Mouse (Mus musculus): ENCODE results near the gene Rrp9. TPM values are rescaled to one million over a fixed set of nuclear protein-coding genes. Genes with fewer than 3 reads are reported as not detected.

The Rrp9 gene
- total and polyA plus RNA-seq, 2 experiments from 2014 or later = 45.6 to 46.5 TPM

DNA sequence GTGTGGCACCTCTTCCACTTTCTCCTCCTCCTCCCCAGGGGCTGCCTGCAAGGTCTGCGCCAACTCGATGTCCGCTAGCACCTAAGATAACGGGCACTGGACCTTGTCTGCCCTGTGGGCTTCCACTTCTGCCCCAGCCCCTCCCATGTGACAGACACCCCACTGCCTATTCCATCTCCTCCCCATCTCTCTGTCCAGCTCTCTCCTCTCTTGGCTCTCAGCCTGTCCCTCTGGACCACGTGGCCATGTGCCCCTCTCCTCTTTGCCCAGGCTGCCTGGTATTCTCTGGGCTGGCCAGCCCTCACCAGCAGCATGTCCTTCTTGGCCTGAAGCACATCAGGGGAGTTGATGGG lies 2.0 kb upstream of the Rrp9 start:
- Histone ChIP-seq H3K27me3 (ENCODE audit: insufficient read depth, low read length) (no peaks in the 10 kb centered on the region), H3K36me3 (ENCODE audit: insufficient read depth) (no peaks in the 10 kb centered on the region), H3K4me2 (ENCODE audit: low read depth) (no peak overlapping the region), H3K9me3 (ENCODE audit: low read length) (no peaks in the 10 kb centered on the region), H3K27ac (ENCODE audit: low read depth, low read length) (no peak overlapping the region), H3K9ac (no peak overlapping the region), H3K4me3 (ENCODE audit: low read depth, low read length) (no peak overlapping the region), H3K4me1 (ENCODE audit: insufficient read depth) (peaks cover 5% of the 10 kb centered on the region; the same call in 1 of the 2 replicates)
- DNase-seq (no peak), ATAC-seq (no peak)
- TF ChIP-seq CTCF (IDR thresholded peaks at IDR 0.05; ENCODE audit: low read depth) = no peak
- WGBS = 80% methylated on average over 5 of the region's 5 CpGs

DNA sequence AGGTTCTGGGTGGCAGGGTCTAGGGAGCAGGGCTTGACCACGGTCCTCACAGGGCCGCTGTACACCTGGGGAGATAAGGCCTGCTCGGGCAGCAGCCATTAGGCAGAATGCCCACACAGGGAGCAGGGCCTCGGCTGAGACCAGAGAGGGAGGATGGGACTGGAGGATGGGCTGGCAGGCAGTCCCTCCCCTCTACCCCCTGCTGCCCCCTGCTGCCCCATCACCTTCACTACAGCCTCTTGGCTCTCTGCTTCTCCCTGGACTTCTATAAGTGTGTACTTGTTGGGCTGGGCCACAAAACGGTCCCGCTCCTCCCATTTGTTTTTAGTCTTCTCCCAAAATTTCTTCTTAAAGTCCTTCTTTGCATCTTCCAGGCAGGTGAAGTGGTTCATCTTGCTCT lies 1.3 kb upstream of the Rrp9 start:
- no peak overlapping the region for H3K9ac ChIP-seq
- H3K4me1 ChIP-seq (ENCODE audit: insufficient read depth) = peaks cover 5% of the 10 kb centered on the region; the same call in 1 of the 2 replicates
- no peaks in the 10 kb centered on the region for H3K9me3 ChIP-seq (ENCODE audit: low read length)
- H3K36me3 ChIP-seq (ENCODE audit: insufficient read depth) = no peaks in the 10 kb centered on the region
- peak; percentile 63 for TF ChIP-seq CTCF (IDR thresholded peaks at IDR 0.05; ENCODE audit: low read depth)
- no peak overlapping the region for H3K4me3 ChIP-seq (ENCODE audit: low read depth, low read length)
- ATAC-seq (no peak), DNase-seq (peak; percentile 51)
- no peak overlapping the region for H3K4me2 ChIP-seq (ENCODE audit: low read depth)
- H3K27me3 ChIP-seq (ENCODE audit: insufficient read depth, low read length) = no peaks in the 10 kb centered on the region
- 9% methylated on average over 6 of the region's 6 CpGs for WGBS
- no peak overlapping the region for H3K27ac ChIP-seq (ENCODE audit: low read depth, low read length)

- 65% methylated on average over 7 of the region's 7 CpGs for WGBS
- Histone ChIP-seq H3K4me1 (ENCODE audit: insufficient read depth) (peaks cover 5% of the 10 kb centered on the region; the same call in 1 of the 2 replicates), H3K36me3 (ENCODE audit: insufficient read depth) (no peaks in the 10 kb centered on the region), H3K4me3 (ENCODE audit: low read depth, low read length) (no peak overlapping the region), H3K27ac (ENCODE audit: low read depth, low read length) (no peak overlapping the region), H3K27me3 (ENCODE audit: insufficient read depth, low read length) (no peaks in the 10 kb centered on the region), H3K9ac (no peak overlapping the region), H3K9me3 (ENCODE audit: low read length) (no peaks in the 10 kb centered on the region), H3K4me2 (ENCODE audit: low read depth) (no peak overlapping the region)
- no peak for DNase-seq
- TF ChIP-seq CTCF (IDR thresholded peaks at IDR 0.05; ENCODE audit: low read depth) = no peak
- ATAC-seq = no peak
These were observed 717 bp upstream of the Rrp9 start for GRCm38 (mm10) chr9:106475046-106475445.

- Histone ChIP-seq H3K4me2 (ENCODE audit: low read depth) (peak overlapping the region; percentile 15), H3K27me3 (ENCODE audit: insufficient read depth, low read length) (no peaks in the 10 kb centered on the region), H3K4me1 (ENCODE audit: insufficient read depth) (peaks cover 5% of the 10 kb centered on the region; the same call in 1 of the 2 replicates), H3K9ac (no peak overlapping the region), H3K27ac (ENCODE audit: low read depth, low read length) (no peak overlapping the region), H3K36me3 (ENCODE audit: insufficient read depth) (peaks cover 8% of the 10 kb centered on the region), H3K9me3 (ENCODE audit: low read length) (no peaks in the 10 kb centered on the region), H3K4me3 (ENCODE audit: low read depth, low read length) (no peak overlapping the region)
- DNase-seq (peak; percentile 38), ATAC-seq (peak; percentile 8)
- WGBS = 31% methylated on average over 16 of the region's 16 CpGs
- no peak for TF ChIP-seq CTCF (IDR thresholded peaks at IDR 0.05; ENCODE audit: low read depth)
These were observed 500 bp downstream of the Rrp9 start for GRCm38 (mm10) chr9:106476002-106476923.

GRCm38 (mm10) chr9:106476924-106477484 lies 1.2 kb downstream of the Rrp9 start, which contains the start of gene Parp3:
Gene Parp3, minus strand, starts transcription at chr9:106476949.
- Histone ChIP-seq H3K27me3 (ENCODE audit: insufficient read depth, low read length) (no peaks in the 10 kb centered on the region), H3K9me3 (ENCODE audit: low read length) (no peaks in the 10 kb centered on the region), H3K9ac (peak within 1 kb of the TSS; percentile 63), H3K27ac (ENCODE audit: low read depth, low read length) (peak within 1 kb of the TSS; percentile 37), H3K4me1 (ENCODE audit: insufficient read depth) (peaks cover 5% of the 10 kb centered on the region; the same call in 1 of the 2 replicates), H3K4me2 (ENCODE audit: low read depth) (peak within 1 kb of the TSS; percentile 85), H3K4me3 (ENCODE audit: low read depth, low read length) (peak within 1 kb of the TSS; percentile 47), H3K36me3 (ENCODE audit: insufficient read depth) (peaks cover 14% of the 10 kb centered on the region)
- DNase-seq (peak; percentile 100), ATAC-seq (peak; percentile 99)
- TF ChIP-seq CTCF (IDR thresholded peaks at IDR 0.05; ENCODE audit: low read depth) = peak; percentile 99
- under 1% methylated on average over 41 of the region's 41 CpGs for WGBS

DNA sequence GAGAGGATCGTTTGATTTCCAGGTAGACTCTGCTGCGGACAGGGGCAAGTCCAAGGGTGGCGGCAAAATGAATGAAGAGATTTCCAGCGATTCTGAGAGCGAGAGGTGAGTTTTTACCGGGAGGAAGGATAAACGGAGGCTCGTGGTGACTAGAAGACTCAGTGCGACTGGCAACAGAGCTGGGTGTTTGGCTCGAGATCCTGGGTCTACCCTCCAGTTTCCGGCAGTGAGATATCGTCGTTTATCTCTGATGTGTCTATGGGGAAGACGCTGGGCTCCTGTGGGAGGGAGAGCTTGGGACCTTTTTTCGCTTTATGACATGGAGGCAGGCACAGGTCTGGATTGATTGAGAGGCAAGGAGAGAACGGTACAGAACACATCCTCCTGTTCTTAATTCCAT lies 1.9 kb downstream of the Rrp9 start:
- H3K4me2 ChIP-seq (ENCODE audit: low read depth) = peak overlapping the region; percentile 85
- H3K36me3 ChIP-seq (ENCODE audit: insufficient read depth) = peaks cover 17% of the 10 kb centered on the region
- H3K4me3 ChIP-seq (ENCODE audit: low read depth, low read length) = peak overlapping the region; percentile 47
- 4% methylated on average over 16 of the region's 16 CpGs for WGBS
- TF ChIP-seq CTCF (IDR thresholded peaks at IDR 0.05; ENCODE audit: low read depth) = no peak
- peak overlapping the region; percentile 63 for H3K9ac ChIP-seq
- ATAC-seq = no peak
- peak overlapping the region; percentile 37 for H3K27ac ChIP-seq (ENCODE audit: low read depth, low read length)
- no peaks in the 10 kb centered on the region for H3K27me3 ChIP-seq (ENCODE audit: insufficient read depth, low read length)
- DNase-seq = no peak
- H3K9me3 ChIP-seq (ENCODE audit: low read length) = no peaks in the 10 kb centered on the region
- H3K4me1 ChIP-seq (ENCODE audit: insufficient read depth) = peaks cover 5% of the 10 kb centered on the region; the same call in 1 of the 2 replicates

DNA sequence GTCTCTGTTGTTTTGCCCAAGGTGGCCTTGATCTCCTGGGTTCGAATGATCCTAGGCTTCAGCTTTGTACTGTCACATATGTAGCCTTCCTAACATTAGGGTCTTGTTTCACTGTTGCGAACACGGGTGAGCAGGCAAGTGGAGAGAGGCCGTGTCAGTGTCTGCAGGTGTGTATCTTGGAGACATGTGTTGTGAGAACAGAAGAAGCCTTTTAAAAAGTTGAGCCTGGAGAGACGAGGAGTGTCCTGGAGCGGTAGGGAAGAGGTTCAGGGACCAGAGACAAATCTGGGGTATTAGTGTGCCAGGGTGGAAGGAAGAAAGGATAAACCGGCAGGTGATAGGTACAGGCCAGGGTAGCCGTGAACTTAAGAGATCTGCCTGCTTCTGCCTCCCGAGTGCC lies 2.3 kb downstream of the Rrp9 start:
- no peak overlapping the region for H3K27ac ChIP-seq (ENCODE audit: low read depth, low read length)
- H3K9me3 ChIP-seq (ENCODE audit: low read length) = no peaks in the 10 kb centered on the region
- TF ChIP-seq CTCF (IDR thresholded peaks at IDR 0.05; ENCODE audit: low read depth) = no peak
- H3K9ac ChIP-seq = peak overlapping the region; percentile 63
- peak overlapping the region; percentile 85 for H3K4me2 ChIP-seq (ENCODE audit: low read depth)
- peaks cover 5% of the 10 kb centered on the region; the same call in 1 of the 2 replicates for H3K4me1 ChIP-seq (ENCODE audit: insufficient read depth)
- peaks cover 22% of the 10 kb centered on the region for H3K36me3 ChIP-seq (ENCODE audit: insufficient read depth)
- WGBS = 87% methylated on average over 9 of the region's 9 CpGs
- ATAC-seq (no peak), DNase-seq (no peak)
- peak overlapping the region; percentile 47 for H3K4me3 ChIP-seq (ENCODE audit: low read depth, low read length)
- no peaks in the 10 kb centered on the region for H3K27me3 ChIP-seq (ENCODE audit: insufficient read depth, low read length)

Measured in forebrain, postnatal 0 days (tissue).